Mouse (Mus musculus): ENCODE measurements around the gene Asb8. TPM values are rescaled to one million over a fixed set of nuclear protein-coding genes. Genes with fewer than 3 reads are reported as not detected.

Gene Asb8
- polyA plus RNA-seq, 1 experiment = 5.4 TPM

GRCm38 (mm10) chr15:98167645-98168621, 2.5 kb upstream of the Asb8 start:
- no peak for TF ChIP-seq GATA1 (IDR thresholded peaks at IDR 0.05; ENCODE audit: low read length)

- TF ChIP-seq GATA1 (IDR thresholded peaks at IDR 0.05; ENCODE audit: low read length) = no peak
Measured at GRCm38 (mm10) chr15:98166963-98167644, 1.7 kb upstream of the Asb8 start, which contains the start of gene Ccdc184. Ccdc184 (plus strand) TSS chr15:98167158.

- no peak for TF ChIP-seq GATA1 (IDR thresholded peaks at IDR 0.05; ENCODE audit: low read length)
Measured at GRCm38 (mm10) chr15:98162561-98162960, 2.9 kb downstream of the Asb8 start.

- TF ChIP-seq GATA1 (IDR thresholded peaks at IDR 0.05; ENCODE audit: low read length) = no peak
Measured at GRCm38 (mm10) chr15:98161026-98161805, 4.2 kb downstream of the Asb8 start.

GRCm38 (mm10) chr15:98157253-98157652, 8.2 kb downstream of the Asb8 start:
- no peak for TF ChIP-seq GATA1 (IDR thresholded peaks at IDR 0.05; ENCODE audit: low read length)

GRCm38 (mm10) chr15:98155944-98156343, 9.5 kb downstream of the Asb8 start:
- no peak for TF ChIP-seq GATA1 (IDR thresholded peaks at IDR 0.05; ENCODE audit: low read length)

GRCm38 (mm10) chr15:98155272-98155671, 10.2 kb downstream of the Asb8 start:
- no peak for TF ChIP-seq GATA1 (IDR thresholded peaks at IDR 0.05; ENCODE audit: low read length)

GRCm38 (mm10) chr15:98154631-98155030, 10.8 kb downstream of the Asb8 start:
- no peak for TF ChIP-seq GATA1 (IDR thresholded peaks at IDR 0.05; ENCODE audit: low read length)

GRCm38 (mm10) chr15:98154146-98154545, 11.3 kb downstream of the Asb8 start:
- TF ChIP-seq GATA1 (IDR thresholded peaks at IDR 0.05; ENCODE audit: low read length) = no peak

GRCm38 (mm10) chr15:98153625-98154024, 11.8 kb downstream of the Asb8 start:
- TF ChIP-seq GATA1 (IDR thresholded peaks at IDR 0.05; ENCODE audit: low read length) = no peak

GRCm38 (mm10) chr15:98152916-98153315, 12.5 kb downstream of the Asb8 start:
- TF ChIP-seq GATA1 (IDR thresholded peaks at IDR 0.05; ENCODE audit: low read length) = no peak

GRCm38 (mm10) chr15:98149166-98149602, 16.2 kb downstream of the Asb8 start:
- TF ChIP-seq GATA1 (IDR thresholded peaks at IDR 0.05; ENCODE audit: low read length) = no peak

GRCm38 (mm10) chr15:98148356-98148755, 17.1 kb downstream of the Asb8 start:
- TF ChIP-seq GATA1 (IDR thresholded peaks at IDR 0.05; ENCODE audit: low read length) = no peak

- TF ChIP-seq GATA1 (IDR thresholded peaks at IDR 0.05; ENCODE audit: low read length) = no peak
Measured at GRCm38 (mm10) chr15:98145559-98146181, 19.8 kb downstream of the Asb8 start.

Measured in G1E-ER4 (cell line).